Mouse (Mus musculus) lung, embryonic 15.5 days (tissue): ENCODE data around the gene Tmem200a. TPM values are rescaled to one million over a fixed set of nuclear protein-coding genes. Genes with fewer than 3 reads are reported as not detected.

Experiments
- ATAC-seq: fragments of 200-750 bp; cut with Nextera tagmentation; 2 replicates; pipeline ENCODE4 v1.8.0; 2017; ENCODE audit warnings: moderate number of reproducible peaks, borderline replicate concordance; ENCODE audit not compliant: low FRiP score, low TSS enrichment; ENCODE audit errors: extremely low read depth
- H3K27ac ChIP-seq: fragments of 300-500 bp; sonication (generic); 2 replicates; pipeline ENCODE4 v1.5.1; 2015; ENCODE audit warnings: moderate library complexity, mild to moderate bottlenecking, inconsistent platforms
- H3K27me3 ChIP-seq: fragments of 300-500 bp; sonication (generic); 2 replicates; pipeline ENCODE4 v1.6.1; 2015; ENCODE audit warnings: inconsistent platforms
- H3K36me3 ChIP-seq: fragments of 300-500 bp; sonication (generic); 2 replicates; pipeline ENCODE4 v1.6.1; 2015; ENCODE audit warnings: inconsistent platforms
- H3K4me1 ChIP-seq: fragments of 300-500 bp; sonication (generic); 2 replicates; pipeline ENCODE4 v1.6.1; 2015; ENCODE audit warnings: inconsistent platforms
- H3K4me2 ChIP-seq: fragments of 300-500 bp; sonication (generic); 2 replicates; pipeline ENCODE4 v1.6.1; 2015; ENCODE audit warnings: inconsistent platforms, mild to moderate bottlenecking, moderate library complexity
- H3K4me3 ChIP-seq: fragments of 300-500 bp; sonication (generic); 2 replicates; pipeline ENCODE4 v1.5.1; 2015; ENCODE audit warnings: mild to moderate bottlenecking, inconsistent platforms
- H3K9ac ChIP-seq: fragments of 300-500 bp; sonication (generic); 2 replicates; pipeline ENCODE4 v1.6.1; 2015; ENCODE audit warnings: inconsistent platforms
- H3K9me3 ChIP-seq: fragments of 300-500 bp; sonication (generic); 2 replicates; pipeline ENCODE4 v1.6.1; 2016; ENCODE audit warnings: inconsistent platforms
- WGBS: fragments of 180-500 bp; shearing (Covaris S2); methylation state at CpG from one replicate; pipeline ENCODE4 v1.1.7; 2015; 5-methylcytosine and 5-hydroxymethylcytosine counted together
- polyA plus RNA-seq: library from polyadenylated mRNA; unstranded; fragments of >200 nt; fragmentation: Nextera tagmentation; extraction: Ambion mirVana; gene quantifications from 2 replicates; pipeline ENCODE4 v1.2.1, GENCODE M21; 2015

Gene Tmem200a
- polyA plus RNA-seq, 1 experiment from 2014 or later = 4.4 TPM

DNA sequence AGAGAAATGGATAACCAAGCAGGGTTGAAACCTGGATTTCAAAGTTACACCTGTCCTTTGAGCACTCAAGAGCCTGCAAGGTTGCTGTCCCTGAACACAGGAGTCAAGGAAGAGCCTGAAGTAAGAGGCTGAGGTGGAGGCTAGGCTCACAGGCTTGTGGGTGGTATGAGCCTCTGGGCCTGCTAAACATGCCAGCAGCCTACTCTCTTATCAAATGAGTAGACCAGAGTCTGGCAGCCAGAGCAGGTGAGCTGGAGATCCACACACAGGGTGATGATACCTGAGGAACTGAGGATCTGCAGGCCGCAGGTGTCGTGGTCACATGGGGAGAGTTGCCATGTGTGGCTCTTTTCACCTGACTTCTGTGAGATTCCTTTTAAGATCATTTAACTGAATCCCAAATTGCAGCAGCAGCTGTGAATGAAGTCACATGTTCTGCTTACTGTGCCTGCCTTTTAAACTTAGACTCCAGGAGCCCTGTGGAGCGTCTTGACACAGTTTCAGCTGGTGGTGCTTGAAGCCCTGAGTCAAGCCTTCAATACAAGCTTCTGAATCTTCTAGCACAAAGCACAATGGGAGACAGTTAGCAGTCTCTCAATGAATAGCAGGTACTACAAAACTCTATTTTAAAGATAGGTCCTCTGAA, 19.1 kb downstream of the Tmem200a start:
- H3K27me3 ChIP-seq = no peaks in the 10 kb centered on the region
- WGBS = 92% methylated on average over 3 of the region's 3 CpGs
- no peaks in the 10 kb centered on the region for H3K4me1 ChIP-seq
- H3K4me3 ChIP-seq = no peak overlapping the region
- H3K9ac ChIP-seq = no peak overlapping the region
- no peaks in the 10 kb centered on the region for H3K36me3 ChIP-seq
- no peak overlapping the region for H3K27ac ChIP-seq
- no peak for ATAC-seq
- no peaks in the 10 kb centered on the region for H3K9me3 ChIP-seq
- no peak overlapping the region for H3K4me2 ChIP-seq

- ATAC-seq = no peak
- Histone ChIP-seq H3K27me3 (no peaks in the 10 kb centered on the region), H3K9ac (no peak overlapping the region), H3K4me1 (no peaks in the 10 kb centered on the region), H3K4me3 (no peak overlapping the region), H3K4me2 (no peak overlapping the region), H3K27ac (no peak overlapping the region), H3K9me3 (no peaks in the 10 kb centered on the region), H3K36me3 (no peaks in the 10 kb centered on the region)
- 88% methylated on average over 2 of the region's 2 CpGs for WGBS
These were observed 27.7 kb downstream of the Tmem200a start for GRCm38 (mm10) chr10:26051177-26051576.

GRCm38 (mm10) chr10:26034931-26035330, 43.9 kb downstream of the Tmem200a start:
- no peak for ATAC-seq
- Histone ChIP-seq H3K27me3 (no peaks in the 10 kb centered on the region), H3K4me1 (no peaks in the 10 kb centered on the region), H3K27ac (no peak overlapping the region), H3K36me3 (no peaks in the 10 kb centered on the region), H3K4me3 (no peak overlapping the region), H3K9me3 (no peaks in the 10 kb centered on the region), H3K9ac (no peak overlapping the region), H3K4me2 (no peak overlapping the region)
- WGBS = 74% methylated on average over 5 of the region's 5 CpGs

- H3K4me2 ChIP-seq = no peak overlapping the region
These were observed 60.1 kb downstream of the Tmem200a start for GRCm38 (mm10) chr10:26018740-26019139.

GRCm38 (mm10) chr10:26014298-26014697, 64.6 kb downstream of the Tmem200a start:
- Histone ChIP-seq H3K27me3 (no peaks in the 10 kb centered on the region), H3K9me3 (no peaks in the 10 kb centered on the region), H3K4me3 (no peak overlapping the region), H3K36me3 (no peaks in the 10 kb centered on the region), H3K9ac (no peak overlapping the region), H3K4me1 (no peaks in the 10 kb centered on the region), H3K4me2 (no peak overlapping the region), H3K27ac (no peak overlapping the region)
- 41% methylated on average over 1 of the region's 1 CpGs for WGBS
- no peak for ATAC-seq

More at GRCm38 (mm10) chr10:26018740-26019139, 60.1 kb downstream of the Tmem200a start:
- Histone ChIP-seq H3K9ac (no peak overlapping the region), H3K27me3 (no peaks in the 10 kb centered on the region), H3K27ac (no peak overlapping the region), H3K9me3 (no peaks in the 10 kb centered on the region), H3K36me3 (no peaks in the 10 kb centered on the region), H3K4me3 (no peak overlapping the region), H3K4me1 (no peaks in the 10 kb centered on the region)
- 75% methylated on average over 3 of the region's 3 CpGs for WGBS
- no peak for ATAC-seq

DNA sequence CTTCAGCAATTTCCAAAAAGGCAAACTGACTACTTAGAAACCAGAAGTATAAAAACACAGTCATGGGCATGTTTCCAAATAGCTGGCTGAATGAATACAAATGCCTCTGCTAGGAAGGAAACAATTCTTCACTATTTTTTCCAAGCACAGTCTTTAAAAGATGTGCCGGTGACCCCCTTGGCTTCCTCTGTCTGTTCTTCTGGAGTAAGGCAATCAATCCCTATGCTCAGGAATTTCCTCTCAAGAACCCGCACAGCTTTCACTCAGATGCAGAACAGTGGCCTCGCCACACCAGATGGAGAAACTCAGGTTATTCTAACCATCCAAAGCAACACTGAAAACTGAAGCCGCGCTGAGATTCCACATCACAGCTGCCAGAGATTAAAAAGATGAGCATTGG, 69.9 kb downstream of the Tmem200a start:
- ATAC-seq = no peak

GRCm38 (mm10) chr10:26005471-26005870, 73.4 kb downstream of the Tmem200a start:
- 86% methylated on average over 6 of the region's 6 CpGs for WGBS

More for the DNA sequence above, 69.9 kb downstream of the Tmem200a start:
- H3K9ac ChIP-seq = no peak overlapping the region
- H3K4me2 ChIP-seq = no peak overlapping the region
- 25% methylated on average over 5 of the region's 5 CpGs for WGBS
- peaks cover 4% of the 10 kb centered on the region for H3K4me1 ChIP-seq
- no peaks in the 10 kb centered on the region for H3K36me3 ChIP-seq
- no peaks in the 10 kb centered on the region for H3K9me3 ChIP-seq
- H3K27me3 ChIP-seq = no peaks in the 10 kb centered on the region
- no peak overlapping the region for H3K27ac ChIP-seq
- H3K4me3 ChIP-seq = no peak overlapping the region

GRCm38 (mm10) chr10:26000893-26001292, 78.0 kb downstream of the Tmem200a start:
- Histone ChIP-seq H3K9ac (no peak overlapping the region), H3K9me3 (no peaks in the 10 kb centered on the region), H3K4me1 (no peaks in the 10 kb centered on the region), H3K36me3 (no peaks in the 10 kb centered on the region), H3K27me3 (no peaks in the 10 kb centered on the region), H3K27ac (no peak overlapping the region), H3K4me2 (no peak overlapping the region), H3K4me3 (no peak overlapping the region)
- 88% methylated on average over 2 of the region's 2 CpGs for WGBS
- ATAC-seq = no peak

More at GRCm38 (mm10) chr10:26005471-26005870, 73.4 kb downstream of the Tmem200a start:
- H3K27ac ChIP-seq = no peak overlapping the region
- no peaks in the 10 kb centered on the region for H3K36me3 ChIP-seq
- no peaks in the 10 kb centered on the region for H3K27me3 ChIP-seq
- H3K4me3 ChIP-seq = no peak overlapping the region
- H3K4me1 ChIP-seq = peaks cover 4% of the 10 kb centered on the region
- no peak overlapping the region for H3K4me2 ChIP-seq
- ATAC-seq = no peak
- H3K9ac ChIP-seq = no peak overlapping the region
- H3K9me3 ChIP-seq = no peaks in the 10 kb centered on the region

GRCm38 (mm10) chr10:25999291-25999930, 79.4 kb downstream of the Tmem200a start:
- H3K36me3 ChIP-seq = no peaks in the 10 kb centered on the region
- no peak overlapping the region for H3K9ac ChIP-seq
- no peak overlapping the region for H3K27ac ChIP-seq
- no peak overlapping the region for H3K4me3 ChIP-seq
- no peaks in the 10 kb centered on the region for H3K27me3 ChIP-seq
- H3K9me3 ChIP-seq = no peaks in the 10 kb centered on the region
- ATAC-seq = no peak
- no peak overlapping the region for H3K4me2 ChIP-seq
- 80% methylated on average over 5 of the region's 5 CpGs for WGBS
- H3K4me1 ChIP-seq = no peaks in the 10 kb centered on the region

DNA sequence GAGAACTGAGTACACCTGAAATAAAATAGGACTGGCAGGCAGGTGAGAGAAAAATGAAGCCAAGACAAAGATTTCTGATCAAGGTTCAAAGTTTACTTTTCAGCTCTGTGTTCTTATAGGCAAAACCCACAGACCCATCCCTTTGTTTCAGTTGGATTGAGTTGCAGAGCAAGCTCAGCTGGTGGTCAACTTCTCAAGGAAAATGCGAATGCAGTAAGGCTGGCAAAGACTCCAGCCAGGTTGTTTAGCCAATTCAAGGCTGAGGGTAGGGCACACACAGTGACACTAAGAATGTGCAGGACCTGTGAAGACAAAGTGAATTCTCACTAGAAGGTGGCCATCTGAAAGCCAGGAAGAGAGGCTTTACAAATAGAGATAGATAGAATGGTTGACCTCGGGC, 94.8 kb downstream of the Tmem200a start:
- Histone ChIP-seq H3K4me2 (no peak overlapping the region), H3K27me3 (no peaks in the 10 kb centered on the region), H3K4me1 (no peaks in the 10 kb centered on the region), H3K36me3 (no peaks in the 10 kb centered on the region), H3K9ac (no peak overlapping the region), H3K4me3 (no peak overlapping the region), H3K9me3 (no peaks in the 10 kb centered on the region), H3K27ac (no peak overlapping the region)
- no peak for ATAC-seq
- WGBS = 76% methylated on average over 2 of the region's 2 CpGs

DNA sequence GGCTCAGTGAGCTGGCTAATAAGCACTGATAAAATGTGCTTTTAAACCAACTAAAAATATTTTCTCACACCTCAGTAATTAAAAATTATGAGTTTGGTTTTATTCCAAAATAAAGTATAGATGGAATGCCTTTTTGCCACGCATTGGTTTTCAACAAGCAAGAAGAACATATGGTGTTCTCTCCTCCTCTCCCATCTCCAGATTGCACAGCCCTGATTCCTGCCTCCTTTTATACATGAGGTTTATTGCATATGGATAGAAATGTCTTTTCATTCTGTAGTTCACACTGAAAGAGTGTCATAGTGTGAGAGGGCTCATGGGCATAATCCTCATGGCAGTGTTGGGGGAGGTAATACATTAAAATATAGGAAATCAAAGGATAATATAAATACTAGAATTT, 96.2 kb downstream of the Tmem200a start:
- ATAC-seq = no peak
- H3K4me3 ChIP-seq = no peak overlapping the region
- no peaks in the 10 kb centered on the region for H3K27me3 ChIP-seq
- no peaks in the 10 kb centered on the region for H3K4me1 ChIP-seq
- no peak overlapping the region for H3K9ac ChIP-seq
- no peak overlapping the region for H3K27ac ChIP-seq
- H3K36me3 ChIP-seq = no peaks in the 10 kb centered on the region
- 56% methylated on average over 1 of the region's 1 CpGs for WGBS
- no peak overlapping the region for H3K4me2 ChIP-seq
- no peaks in the 10 kb centered on the region for H3K9me3 ChIP-seq

GRCm38 (mm10) chr10:25962863-25963262, 116.0 kb downstream of the Tmem200a start:
- H3K4me1 ChIP-seq = no peaks in the 10 kb centered on the region
- H3K9ac ChIP-seq = no peak overlapping the region
- H3K9me3 ChIP-seq = no peaks in the 10 kb centered on the region
- no peak for ATAC-seq
- 15% methylated on average over 4 of the region's 4 CpGs for WGBS
- no peaks in the 10 kb centered on the region for H3K27me3 ChIP-seq
- no peak overlapping the region for H3K4me3 ChIP-seq
- no peaks in the 10 kb centered on the region for H3K36me3 ChIP-seq
- no peak overlapping the region for H3K27ac ChIP-seq
- H3K4me2 ChIP-seq = no peak overlapping the region
